Mouse (Mus musculus) layer of hippocampus, postnatal 36 days (tissue): ENCODE data around the gene Ern1. TPM values are rescaled to one million over a fixed set of nuclear protein-coding genes. Genes with fewer than 3 reads are reported as not detected.
"Not testable (repeated sequence)": the region's sequence is repeated elsewhere in the genome, so short reads cannot be mapped to it uniquely, and the experiment has no call there.

Experiments
- DNase-seq, 2 experiments: peaks; one replicate each; pipeline ENCODE4 v3.0.0; 2022
- total RNA-seq, 2 experiments: library from RNA; stranded (reverse); gene quantifications; 2 replicates each; pipeline ENCODE4 v1.2.3; 2021

The Ern1 gene
- total RNA-seq, 2 experiments from 2014 or later: 9.5 to 10.5 TPM

DNA sequence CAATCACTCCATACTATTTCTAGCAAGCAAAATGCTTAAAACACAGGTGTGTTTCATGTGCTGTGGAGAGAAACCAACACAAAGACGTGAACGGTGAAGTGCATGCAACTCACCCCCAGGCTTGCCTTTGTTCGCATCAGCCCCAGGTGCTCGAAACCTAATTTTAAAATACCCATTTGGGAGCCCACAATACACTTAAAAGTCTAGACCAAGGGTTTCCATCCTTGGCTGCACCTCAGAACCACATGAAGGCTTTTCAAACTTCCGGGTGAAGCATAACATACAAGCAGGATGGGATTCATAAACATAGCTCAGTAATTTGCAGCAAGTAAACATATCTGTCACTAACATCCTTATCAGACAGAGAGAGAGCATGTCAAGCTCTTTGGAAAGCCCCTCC, 57.3 kb downstream of the Ern1 start:
- DNase-seq: no peak

DNA sequence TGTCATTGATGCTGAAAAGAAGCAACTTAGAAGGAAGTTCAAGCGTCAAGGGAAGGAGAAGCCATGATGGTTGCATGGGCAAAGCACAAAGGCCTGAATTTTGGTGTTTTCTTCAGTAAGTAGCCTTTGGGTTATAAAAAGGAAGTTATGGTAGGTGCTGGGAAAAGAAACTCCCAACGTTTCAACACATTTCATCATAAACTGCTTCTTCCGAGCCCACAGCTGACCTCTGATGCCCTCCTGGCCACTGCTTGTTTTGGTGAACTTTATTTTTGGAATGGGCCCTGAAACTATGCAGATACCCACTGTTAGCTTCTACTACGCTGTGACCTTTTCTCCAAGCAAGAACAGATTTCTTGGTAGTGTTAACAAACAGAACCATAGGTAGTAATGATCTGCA, 58.0 kb downstream of the Ern1 start:
- DNase-seq: no peak

DNA sequence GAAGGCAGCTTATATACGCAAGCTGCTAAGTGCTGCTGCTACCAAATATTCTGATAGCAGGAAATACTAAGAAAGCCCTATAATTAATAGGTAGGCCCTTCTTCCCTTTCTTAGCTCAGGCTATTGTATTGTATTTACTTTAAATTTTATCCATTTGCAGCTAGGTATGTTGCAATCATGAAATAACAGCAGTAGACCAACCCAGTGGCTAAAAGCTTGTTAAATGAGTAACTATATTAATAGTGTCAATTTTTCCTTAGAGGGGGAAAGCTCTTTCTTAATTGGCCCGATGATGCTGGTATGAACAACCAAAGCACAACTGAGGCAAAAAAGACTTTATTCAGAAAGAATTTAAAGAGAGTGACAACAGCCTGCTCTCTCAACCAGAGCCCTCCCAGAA, 59.1 kb downstream of the Ern1 start:
- DNase-seq: no peak

DNA sequence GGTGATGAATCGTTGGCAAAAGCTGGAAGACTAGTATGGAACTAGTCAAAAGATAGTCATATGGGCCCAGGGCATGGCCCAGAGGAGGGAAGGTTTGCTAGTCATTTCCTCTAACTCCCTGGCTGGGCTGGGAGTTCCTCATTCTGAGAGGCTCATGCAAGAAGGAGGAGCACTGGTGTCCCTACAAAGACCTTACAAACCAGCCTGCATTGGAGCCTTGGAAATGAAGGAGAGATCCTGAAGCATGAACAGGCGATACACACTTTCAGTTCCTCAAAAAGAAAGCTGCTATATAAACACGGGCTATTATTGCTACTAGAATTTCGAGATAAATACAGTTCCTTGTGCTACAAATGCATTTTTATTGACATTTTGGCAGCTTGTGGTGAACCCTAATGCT, 59.5 kb downstream of the Ern1 start:
- DNase-seq: no peak

DNA sequence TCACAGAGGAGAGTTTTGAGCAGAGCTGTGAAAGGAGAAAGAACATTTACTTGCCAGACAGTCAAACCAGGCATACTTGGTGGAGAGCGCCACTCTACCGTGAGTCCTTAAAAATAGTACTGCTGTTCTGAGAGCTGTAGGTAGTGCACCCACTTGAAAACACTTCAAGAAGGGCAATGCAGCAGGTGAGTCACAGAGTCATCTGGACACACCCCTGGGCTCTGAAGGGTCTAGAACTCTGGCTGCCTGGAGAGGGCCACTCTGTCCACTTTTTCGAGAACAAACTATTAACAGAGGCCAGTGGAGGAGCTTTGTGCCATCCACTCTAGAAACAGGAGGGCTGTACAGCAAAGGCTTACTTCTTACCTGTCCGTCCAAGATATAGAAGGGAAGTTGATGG, 61.2 kb downstream of the Ern1 start:
- DNase-seq: no peak

DNA sequence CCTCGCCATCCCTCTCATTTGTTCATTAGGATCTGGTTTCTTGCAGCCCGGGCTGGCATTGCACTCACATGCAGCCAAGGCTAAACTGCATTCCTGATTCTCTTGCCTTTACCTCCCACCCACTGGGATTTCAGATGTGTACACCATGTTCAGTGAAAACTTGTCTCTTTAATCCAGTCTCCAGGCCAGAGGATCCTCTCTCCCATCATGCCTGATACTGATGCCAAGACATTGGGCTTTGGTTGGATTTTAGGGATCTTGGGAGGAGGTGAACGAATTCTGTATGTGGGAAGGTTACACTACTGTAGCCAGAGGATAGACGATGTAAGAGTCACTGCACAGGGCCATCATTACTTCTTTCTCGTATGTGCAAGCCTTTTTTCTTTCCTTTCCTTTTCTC, 62.5 kb downstream of the Ern1 start:
- DNase-seq: no peak

DNA sequence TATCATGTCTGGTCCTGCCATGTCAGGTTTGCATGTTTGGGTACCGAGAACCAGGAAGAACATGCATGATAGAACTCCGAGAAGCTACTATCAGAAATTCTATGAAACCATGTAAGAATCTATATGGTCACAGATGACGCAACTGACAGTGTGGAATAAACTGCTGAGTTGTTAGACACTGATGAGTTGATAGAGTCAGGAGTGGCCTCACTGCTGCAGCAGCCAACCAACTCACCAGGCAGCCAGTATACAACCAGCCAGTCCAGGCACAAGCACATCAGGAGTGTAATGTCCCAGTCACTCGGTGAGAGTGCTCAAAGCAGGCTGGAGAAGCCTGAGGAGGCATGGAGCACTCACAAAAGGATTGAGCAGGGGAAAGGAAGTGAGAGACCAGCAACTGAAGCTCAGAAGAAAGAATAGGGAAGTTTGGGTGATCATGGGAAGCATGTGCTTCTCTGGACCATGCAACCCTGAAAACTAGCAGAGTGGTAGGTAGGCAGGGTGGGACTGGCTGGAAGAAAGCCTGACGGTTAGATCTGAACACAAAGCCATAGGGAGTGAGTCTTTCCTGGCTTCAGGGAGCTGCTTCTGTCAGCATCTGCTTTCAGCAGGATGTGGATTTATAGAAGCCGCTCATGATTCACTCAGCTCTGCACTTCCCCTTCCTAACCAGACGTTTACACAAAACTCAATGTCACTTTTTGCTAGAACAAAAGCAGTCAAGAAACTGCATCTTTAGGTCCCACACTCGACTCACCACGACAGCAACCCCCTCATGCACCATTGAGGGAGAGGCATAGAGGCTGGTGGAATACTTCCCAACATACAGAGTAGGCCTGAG, 68.2 kb downstream of the Ern1 start:
- no peak for DNase-seq

DNA sequence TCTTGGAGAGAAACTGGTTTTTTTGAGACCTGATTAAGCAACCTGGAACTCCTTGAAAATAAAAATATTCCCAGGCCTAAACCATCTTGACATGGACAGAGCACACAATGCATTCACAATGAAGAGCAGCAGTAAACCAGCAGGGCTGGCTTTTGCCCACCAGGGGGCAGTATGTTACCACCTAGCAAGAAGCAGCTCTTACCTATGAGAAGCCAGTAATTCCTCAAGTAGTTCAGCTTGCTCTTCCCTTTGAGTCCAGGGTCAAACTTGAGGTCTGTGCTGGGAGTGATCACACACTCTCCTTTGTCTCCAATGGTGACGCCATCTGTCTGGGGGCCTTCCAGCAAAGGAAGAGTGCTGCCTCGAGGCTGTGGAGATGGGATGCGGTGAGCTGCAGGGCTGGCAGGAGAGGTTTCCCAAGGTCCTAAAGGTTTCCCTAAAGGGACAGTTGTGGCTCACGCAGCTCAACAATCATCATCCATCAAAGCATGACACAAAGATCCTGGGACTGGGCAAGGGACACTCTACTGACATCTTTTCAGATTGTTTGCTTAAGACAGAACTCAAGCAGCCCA, 68.9 kb downstream of the Ern1 start:
- peak; percentile 71 to 78 for DNase-seq

DNA sequence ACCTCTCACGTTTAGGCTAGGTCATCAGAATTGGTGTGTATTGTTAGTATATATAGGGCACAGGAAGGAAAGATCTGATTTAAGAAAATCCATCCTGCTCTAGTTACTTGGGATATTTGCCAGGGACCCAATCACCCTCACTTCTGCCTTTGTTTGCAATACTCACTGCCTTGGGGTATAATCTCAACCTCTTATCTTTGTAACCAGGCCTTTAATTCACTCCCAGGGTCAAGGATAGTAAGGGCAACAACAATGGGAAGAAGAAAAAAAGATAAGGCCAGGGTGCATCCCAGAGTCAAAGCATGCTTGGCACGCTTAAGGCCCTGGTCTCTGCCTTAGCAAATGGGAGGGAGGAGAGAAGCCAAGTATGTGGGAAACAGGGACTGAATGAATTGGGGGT, 69.8 kb downstream of the Ern1 start:
- DNase-seq: no peak

DNA sequence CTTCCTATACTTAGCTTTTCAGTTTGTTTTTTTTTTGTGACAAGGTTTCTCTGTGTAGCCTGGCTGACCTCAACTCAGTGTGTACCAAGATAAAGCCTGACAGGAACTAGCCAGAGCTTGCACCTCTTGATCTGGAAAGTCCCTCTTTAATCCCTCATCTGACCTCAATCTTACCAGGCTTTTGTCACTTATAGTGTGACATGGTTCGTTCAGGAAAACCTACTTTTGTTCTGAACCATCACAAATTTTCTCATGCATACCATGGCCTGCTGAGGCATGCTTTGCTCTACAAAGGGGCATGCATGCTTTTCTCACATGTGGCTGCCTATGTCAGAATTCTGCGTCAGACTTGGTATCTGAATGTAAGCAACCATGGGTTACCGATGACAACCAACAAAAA, 71.3 kb downstream of the Ern1 start:
- no peak for DNase-seq

DNA sequence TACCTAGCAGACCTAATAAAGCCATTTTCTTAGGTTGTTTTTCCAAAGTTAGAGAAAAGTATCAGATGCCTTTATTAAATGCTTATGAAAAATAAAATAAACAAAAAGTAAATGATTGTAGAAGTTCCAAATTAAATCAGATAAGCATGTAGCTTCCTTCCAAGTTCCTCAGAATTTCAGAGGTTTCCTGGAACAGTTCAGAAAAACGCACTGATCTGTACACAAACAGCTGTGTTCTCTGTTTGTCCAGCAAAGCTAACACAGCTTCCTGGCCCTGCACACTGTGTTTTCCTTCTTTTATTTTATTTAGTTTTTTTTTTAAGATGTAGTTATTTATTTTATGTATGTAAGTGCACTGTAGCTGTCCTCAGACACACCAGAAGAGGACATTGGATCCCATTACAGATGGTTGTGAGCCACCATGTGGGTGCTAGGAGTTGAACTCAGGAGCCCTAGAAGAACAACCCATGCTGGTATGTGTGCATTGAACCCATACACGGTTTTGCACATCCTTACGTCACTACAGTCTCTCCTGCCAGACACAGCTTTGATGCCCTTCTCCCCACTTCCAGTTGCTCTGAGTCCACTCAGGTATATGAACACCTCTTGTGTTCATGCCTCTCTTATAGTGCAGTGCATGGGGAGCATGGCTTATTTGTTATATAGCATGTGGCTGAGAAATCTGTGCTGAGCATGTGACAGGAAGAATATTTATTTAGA, 74.9 kb downstream of the Ern1 start:
- no peak for DNase-seq

DNA sequence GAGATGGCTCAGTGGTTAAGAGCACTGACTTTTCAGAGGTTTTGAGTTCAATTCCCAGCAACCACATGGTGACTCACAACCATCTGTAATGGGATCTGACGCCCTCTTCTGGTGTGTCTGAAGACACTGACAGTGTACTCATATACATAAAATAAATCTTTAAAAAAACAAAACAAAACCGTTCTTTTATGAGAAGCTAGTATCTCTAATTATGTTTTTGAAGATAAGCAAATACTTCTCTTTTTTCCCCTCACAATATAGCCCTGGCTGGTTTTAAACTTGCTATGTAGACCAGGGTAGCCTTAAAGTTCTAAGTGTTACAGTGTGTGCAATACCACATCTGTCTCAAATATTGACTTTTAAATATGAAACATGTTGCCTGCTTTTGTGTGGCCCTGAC, 76.5 kb downstream of the Ern1 start:
- DNase-seq: no peak

DNA sequence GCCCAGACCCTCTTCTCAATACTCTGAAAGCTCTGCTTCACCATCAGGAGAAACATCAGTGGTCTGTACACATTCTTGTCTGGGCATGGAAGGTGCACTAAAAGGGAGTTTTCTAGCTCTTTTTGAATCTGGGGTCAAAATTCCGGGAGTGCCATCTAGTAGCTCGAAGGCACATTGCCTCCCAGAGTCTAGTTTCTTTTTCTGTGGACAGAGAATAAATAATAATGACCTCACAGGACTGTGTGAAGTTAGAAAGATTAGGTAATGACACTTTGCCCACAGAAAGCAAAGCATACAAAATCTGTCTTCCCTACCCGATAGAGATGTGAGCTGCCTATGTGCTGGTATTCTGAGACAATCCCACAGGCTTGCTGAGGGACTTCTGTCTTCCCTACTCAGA, 77.1 kb downstream of the Ern1 start:
- DNase-seq: no peak

DNA sequence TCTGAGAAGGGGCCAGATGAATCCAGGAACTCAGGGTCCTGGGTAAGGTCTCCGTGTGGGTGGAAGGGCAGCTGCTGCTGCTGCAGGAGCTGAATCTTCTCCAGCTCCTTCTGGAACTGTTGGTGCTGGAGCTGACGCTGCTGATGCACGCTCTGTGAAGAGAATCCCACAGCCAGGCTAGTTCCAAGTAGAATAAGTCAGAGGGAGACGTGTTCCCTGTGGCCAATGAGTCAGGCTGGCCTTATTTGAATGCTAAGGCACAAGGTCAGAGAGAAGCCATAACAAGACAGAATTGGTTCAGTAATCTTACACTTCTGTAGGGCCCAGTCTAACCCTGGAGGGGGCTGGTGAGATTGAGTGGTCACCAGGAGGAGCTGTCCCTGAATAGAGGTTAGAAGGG, 77.6 kb downstream of the Ern1 start:
- no peak for DNase-seq

DNA sequence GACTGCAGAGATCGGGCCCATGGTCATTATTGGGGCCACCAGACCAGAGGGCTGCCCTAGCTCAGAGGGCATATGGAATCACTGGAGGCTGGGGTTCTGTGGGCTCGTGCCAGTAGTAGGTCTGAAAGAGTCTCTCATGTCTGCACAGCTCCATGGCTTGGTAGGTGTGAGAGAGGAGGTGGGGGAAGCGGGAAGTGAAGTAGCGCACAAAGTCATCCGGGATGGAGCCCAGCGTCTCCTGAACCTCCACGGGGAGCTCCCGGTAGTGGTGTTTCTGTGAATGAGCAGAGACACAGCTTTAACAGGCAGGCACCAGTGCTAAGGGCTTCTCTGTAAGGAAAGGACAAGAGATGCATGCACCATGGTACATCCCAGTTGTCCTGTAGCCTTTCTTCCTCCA, 89.2 kb downstream of the Ern1 start:
- DNase-seq: no peak

DNA sequence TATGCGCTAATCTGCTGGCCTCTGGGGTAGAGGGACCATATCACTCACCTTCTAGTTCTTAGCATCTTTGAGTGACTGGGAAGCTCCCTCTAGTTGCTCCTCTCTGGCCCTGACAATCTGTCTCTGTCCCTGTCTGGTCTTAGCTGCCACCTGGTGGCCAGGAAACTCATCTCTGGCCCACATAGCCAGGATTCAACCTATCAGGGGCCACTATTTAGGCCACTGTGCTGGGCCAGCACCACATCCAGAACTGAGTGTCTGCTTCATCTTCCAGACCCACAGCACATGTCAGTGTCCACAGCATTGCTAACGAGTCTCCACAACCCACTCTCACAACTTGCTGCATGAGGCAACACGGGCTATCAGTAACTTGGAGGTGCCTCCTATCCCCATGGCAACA, 90.0 kb downstream of the Ern1 start:
- DNase-seq: no peak

DNA sequence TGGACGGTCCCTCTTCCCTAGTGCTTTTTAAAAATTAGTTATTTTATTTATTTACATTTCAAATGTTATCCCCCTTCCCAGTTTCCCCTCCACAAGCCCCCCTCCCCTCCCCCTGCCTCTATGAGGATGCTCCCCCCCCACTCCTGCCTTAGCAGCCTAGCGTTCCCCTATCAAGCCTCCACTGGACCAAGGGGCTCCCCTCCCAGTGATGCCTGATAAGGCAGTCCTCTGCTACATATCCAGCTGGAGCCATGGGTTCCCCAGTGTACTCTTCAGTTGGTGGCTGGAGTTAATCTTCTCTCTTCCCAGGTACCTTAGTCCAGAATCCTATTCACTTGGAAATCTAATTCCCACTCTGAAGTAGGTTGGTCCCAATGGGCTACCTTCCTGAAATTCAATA, 93.6 kb downstream of the Ern1 start:
- not testable (repeated sequence) for DNase-seq

DNA sequence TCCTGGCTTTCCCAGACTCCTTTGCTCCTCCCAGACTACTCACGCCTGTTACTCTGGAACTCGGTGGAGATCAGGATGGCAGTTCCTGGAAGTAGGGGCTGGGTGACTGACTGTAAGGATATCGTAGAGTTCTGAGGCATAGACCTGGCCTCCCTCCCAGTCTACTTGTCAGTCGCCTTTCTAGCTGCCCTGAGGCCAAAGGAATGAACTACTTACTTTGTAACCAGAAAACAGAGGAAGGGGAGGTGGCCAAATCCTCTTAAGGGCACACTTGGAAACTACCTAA, 94.4 kb downstream of the Ern1 start:
- no peak for DNase-seq

DNA sequence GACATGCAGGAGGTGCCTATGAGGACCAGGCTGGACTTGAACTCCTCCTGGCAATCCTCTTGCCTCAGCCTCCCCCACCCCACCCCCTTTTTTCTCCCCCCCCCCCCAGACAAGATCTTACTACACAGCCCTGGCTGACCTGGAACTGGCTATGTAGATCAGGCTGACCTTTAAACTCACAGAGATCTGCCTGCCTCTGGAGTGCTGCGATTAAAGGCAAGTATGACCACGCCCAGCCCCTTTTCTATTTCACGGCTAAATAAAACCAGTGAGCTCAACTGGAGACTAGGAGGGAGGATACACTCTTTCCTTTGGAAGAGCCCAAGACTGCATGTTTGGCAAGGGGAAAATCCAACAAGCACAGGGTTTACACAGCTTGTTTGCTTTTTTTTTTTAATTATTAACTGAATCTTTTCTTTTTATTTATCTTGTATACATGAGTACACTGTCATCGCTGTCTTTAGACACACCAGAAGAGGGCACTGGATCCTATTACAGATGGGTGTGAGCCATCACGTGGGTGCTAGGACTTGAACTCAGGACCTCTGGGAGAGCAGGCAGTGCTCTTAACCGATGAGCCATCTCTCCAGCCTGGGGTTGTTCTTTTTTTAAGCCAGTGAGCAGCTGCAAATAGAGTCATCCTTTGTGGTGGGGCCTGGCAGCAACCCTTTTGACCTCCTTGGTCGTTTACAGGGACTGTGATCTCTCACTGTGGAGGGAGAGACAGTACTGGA, 94.9 kb downstream of the Ern1 start:
- DNase-seq: no peak

DNA sequence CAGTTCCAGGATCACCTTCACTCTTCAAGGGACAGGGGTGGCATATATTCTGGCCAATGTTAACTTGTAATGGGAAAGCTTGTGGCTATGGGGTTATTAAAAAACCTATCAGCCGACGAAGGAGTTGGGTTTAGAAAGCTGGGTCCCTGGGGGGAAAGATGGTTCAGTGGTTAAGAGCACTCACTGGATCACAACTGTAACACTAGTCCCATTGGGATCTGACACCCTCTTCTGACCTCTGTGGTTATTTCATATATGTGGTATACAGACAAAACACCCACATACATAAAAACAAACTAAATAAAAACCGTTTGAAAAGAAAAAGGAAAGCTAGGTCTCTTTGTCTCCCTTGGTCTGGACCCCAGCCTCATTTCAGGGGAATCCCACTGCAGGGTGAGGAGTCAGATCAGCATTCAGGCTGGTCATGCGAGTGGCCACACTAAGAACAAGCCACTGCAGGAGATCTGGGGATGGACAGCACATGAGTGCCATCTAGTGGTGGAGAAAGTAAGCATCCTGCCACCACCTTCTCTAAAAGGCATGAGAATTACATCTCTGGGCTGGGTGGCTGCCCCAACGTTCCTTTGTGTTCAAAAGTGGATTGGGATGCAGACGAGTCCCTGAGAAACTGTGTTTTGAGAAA, 96.0 kb downstream of the Ern1 start:
- DNase-seq: peak; percentile 51 to 59

DNA sequence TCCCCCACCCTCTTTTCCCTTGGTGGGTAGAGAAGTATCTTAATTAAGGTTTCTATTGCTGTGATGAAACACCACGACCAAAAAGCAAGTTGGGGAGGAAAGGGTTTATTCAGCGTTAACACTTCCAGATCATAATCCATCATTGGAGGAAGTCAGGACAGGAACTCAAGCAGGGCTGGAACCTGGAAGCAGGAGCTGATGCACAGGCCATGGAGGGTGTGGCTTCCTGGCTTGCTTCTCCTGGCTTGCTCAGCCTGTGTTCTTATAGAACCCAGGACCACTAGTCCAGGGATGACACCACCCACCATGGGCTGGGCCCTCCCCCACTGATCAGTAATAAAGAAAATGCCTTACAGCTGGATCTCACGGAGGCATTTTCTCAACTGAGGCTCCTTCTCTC, 96.9 kb downstream of the Ern1 start:
- no peak for DNase-seq

DNA sequence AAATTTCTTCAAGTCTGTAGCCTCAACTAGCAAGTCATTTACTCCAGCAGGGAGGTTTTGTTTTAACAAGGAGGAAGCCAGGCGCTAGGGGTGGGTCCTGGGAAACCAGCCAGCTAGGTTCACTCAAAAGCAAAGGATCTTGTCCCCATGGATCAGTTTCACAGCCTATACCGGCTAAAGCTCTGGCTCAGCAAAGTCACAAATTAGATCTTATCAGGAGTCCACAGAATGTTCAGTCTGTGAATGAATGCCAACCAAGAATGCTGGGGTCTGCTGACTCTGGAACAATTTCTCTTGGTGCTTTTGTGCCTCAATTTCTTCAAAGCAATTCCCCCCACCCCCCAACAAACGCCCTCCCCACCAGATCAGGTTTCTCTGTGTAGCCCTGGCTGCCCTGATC, 98.0 kb downstream of the Ern1 start:
- DNase-seq: no peak

DNA sequence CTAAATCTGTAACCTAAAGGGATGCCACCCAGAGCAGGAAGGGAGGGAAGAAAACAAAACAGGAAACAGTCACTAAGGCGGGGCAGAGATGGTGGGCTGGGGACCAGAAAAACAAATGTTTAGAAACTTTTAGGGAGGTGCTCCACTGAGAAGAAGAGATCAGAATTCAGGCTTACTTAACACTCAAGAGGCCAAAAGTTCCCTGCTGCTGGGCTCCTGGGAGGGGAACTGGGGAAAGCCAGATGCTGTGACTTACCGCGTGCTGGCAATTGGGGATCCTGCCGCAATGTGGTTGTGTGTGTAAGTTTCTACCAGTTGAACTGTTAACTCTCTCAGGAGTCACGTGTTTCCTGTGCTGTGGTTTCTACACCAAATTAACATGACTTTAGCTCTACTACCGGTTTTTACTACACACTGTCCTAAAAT, 99.8 kb downstream of the Ern1 start, which contains the start of gene Icam2:
Gene Icam2 (minus strand): TSS at position 285 of the 426 bp plus-strand sequence.
- DNase-seq: no peak
